Mouse (Mus musculus) erythroblast, embryonic 14.5 days (primary cell): Measurements from ENCODE around the gene Xbp1. TPM values are rescaled to one million over a fixed set of nuclear protein-coding genes. Genes with fewer than 3 reads are reported as not detected.
"Not testable (repeated sequence)": the region's sequence is repeated elsewhere in the genome, so short reads cannot be mapped to it uniquely, and the experiment has no call there.

Experiments used
- H3K27me3 ChIP-seq: 2 replicates; pipeline ENCODE4 v1.6.1; 2012; ENCODE audit warnings: inconsistent platforms; ENCODE audit not compliant: control insufficient read depth
- H3K36me3 ChIP-seq: 2 replicates; pipeline ENCODE4 v1.6.1; 2012; ENCODE audit warnings: mild to moderate bottlenecking, inconsistent platforms; ENCODE audit not compliant: control insufficient read depth
- H3K4me1 ChIP-seq: 2 replicates; pipeline ENCODE4 v1.6.1; 2012; ENCODE audit warnings: inconsistent platforms; ENCODE audit not compliant: control insufficient read depth
- H3K4me3 ChIP-seq: replicated peaks from 2 replicates; pipeline ENCODE3; 2012; ENCODE audit warnings: moderate library complexity, mild to moderate bottlenecking, inconsistent platforms
- H3K9me3 ChIP-seq: 2 replicates; pipeline ENCODE4 v1.6.1; 2012; ENCODE audit warnings: low read length, inconsistent platforms, mixed read lengths; ENCODE audit not compliant: control insufficient read depth
- GATA1 ChIP-seq: IDR thresholded peaks from 2 replicates; pipeline ENCODE4 v1.6.1; 2012; ENCODE audit warnings: low read length, inconsistent platforms, mixed read lengths
- TAL1 ChIP-seq: IDR thresholded peaks from 3 replicates; pipeline ENCODE4 v1.6.1; 2012; ENCODE audit warnings: low read length, inconsistent platforms, mixed read lengths
- polyA plus RNA-seq: library from polyadenylated mRNA; stranded (reverse); fragments of >175 nt; gene quantifications from 2 replicates; pipeline ENCODE4 v1.2.3, GENCODE M21; 2012

The Xbp1 gene
- polyA plus RNA-seq = 0.70 and 1.1 TPM in 2 replicates

DNA sequence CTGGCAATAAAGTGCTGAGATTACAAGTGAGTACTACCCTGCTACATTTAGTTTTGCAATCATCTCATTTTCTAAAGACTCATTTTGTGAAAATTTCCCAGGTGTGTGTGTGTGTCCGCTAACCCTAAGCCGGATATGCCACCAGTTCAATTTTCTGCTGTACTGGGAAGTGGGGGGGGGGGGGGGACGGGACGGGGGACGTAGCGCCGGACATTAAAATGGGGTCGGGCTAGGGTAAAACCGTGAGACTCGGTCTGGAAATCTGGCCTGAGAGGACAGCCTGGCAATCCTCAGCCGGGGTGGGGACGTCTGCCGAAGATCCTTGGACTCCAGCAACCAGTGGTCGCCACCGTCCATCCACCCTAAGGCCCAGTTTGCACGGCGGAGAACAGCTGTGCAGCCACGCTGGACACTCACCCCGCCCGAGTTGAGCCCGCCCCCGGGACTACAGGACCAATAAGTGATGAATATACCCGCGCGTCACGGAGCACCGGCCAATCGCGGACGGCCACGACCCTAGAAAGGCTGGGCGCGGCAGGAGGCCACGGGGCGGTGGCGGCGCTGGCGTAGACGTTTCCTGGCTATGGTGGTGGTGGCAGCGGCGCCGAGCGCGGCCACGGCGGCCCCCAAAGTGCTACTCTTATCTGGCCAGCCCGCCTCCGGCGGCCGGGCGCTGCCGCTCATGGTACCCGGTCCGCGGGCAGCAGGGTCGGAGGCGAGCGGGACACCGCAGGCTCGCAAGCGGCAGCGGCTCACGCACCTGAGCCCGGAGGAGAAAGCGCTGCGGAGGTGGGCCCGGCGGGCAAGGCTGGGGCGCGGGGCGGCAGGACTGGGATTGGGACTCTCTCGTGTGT lies at the start of gene Xbp1:
Gene Xbp1 (plus strand): TSS at position 248 of the 854 bp plus-strand sequence.
- Histone ChIP-seq H3K9me3 (no peaks in the 10 kb centered on the region), H3K4me1 (peaks cover 35% of the 10 kb centered on the region), H3K4me3 (peak within 1 kb of the TSS; percentile 93), H3K36me3 (peaks cover 34% of the 10 kb centered on the region), H3K27me3 (no peaks in the 10 kb centered on the region)
- no peak for TF ChIP-seq GATA1
- no peak for TF ChIP-seq TAL1

DNA sequence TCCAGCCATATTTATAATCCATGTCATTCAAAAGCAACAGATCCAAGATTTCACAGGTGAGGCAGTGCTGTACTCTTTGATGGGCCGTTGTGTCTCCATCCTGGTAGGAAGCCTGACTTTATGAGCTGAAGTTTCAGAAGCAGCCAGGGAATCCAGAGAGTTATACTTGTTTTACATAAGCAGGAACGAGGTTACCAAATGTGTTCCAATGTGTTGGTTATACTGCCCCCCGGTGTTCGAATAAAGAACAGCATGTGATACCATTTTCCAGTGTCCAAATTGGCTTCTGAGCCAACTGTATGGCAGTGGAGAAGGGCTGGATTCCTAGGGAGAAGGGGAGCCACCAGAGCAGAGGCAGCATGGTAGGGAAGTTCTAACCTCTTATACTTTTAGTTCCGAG lies 46.3 kb upstream of the Xbp1 start:
- Histone ChIP-seq H3K9me3 (peaks cover 6% of the 10 kb centered on the region; the same call in 1 of the 2 replicates), H3K4me3 (no peak overlapping the region), H3K36me3 (no peaks in the 10 kb centered on the region), H3K27me3 (no peaks in the 10 kb centered on the region), H3K4me1 (no peaks in the 10 kb centered on the region)
- TF ChIP-seq GATA1 (no peak), TAL1 (no peak)

DNA sequence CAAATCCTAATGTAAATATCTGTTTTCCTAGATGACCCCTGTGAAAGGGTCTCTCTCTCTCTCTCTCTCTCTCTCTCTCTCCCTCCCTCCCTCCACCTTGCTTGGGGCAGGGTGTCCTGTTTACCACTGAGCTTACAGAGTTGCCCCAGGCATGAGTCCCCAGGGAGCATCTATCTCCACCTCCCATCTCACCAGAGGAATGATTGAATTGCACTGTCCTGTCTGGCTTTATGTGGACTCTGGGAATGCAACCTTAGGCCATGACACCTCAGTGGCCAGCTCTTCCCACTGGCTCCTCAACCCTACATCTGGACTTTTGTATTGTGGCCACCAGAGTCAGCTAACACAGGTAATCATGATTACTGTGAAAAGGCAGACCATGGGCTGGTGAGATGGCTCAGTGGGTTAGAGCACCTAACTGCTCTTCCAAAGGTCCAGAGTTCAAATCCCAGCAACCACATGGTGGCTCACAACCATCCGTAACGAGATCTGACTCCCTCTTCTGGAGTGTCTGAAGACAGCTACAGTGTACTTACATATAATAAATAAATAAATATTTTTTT lies 44.8 kb upstream of the Xbp1 start:
- H3K9me3 ChIP-seq, H3K4me1 ChIP-seq, H3K4me3 ChIP-seq, H3K27me3 ChIP-seq, H3K36me3 ChIP-seq: not testable (repeated sequence)

DNA sequence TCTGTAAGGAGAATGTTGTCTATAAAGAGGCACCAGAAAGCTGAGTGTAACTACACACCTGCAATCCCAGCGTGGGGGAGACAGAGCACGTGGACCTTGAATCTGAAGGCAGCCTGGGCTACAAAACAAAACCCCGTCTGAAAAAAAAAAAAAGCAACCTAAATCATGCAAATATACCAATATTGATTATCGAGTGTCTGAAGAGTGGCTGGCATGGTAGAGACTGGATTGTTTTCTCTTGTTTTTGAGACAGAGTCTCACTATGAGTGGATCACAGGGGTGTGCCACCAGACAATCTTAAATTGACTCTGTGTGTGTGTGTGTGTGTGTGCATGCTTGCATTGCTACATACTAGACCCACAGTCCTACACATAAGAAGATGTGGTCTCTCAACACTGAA lies 43.7 kb upstream of the Xbp1 start:
- Histone ChIP-seq H3K4me3 (no peak overlapping the region), H3K27me3 (no peaks in the 10 kb centered on the region), H3K36me3 (no peaks in the 10 kb centered on the region), H3K4me1 (no peaks in the 10 kb centered on the region), H3K9me3 (no peaks in the 10 kb centered on the region)
- TF ChIP-seq GATA1 = no peak
- TF ChIP-seq TAL1 = no peak

DNA sequence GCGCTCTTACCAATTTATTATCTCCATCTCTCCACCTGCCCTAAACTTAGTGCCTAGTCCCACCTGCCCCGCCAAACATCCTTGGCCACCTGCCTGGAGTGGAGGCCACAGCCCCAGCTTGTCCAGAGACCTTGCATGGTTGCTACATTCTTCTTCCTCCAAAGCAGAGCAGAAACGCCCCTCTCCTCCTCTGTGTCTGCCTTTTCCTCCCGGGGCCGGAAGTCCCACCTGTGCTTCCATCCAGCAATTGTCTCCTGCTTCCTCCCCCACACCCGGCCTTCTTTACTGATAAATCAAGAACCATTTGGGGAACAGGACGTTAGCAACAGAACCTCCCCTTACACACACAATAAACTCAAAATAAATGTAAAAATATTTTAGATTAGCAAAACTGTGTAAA lies 42.3 kb upstream of the Xbp1 start:
- TF ChIP-seq GATA1 = no peak
- no peak for TF ChIP-seq TAL1
- Histone ChIP-seq H3K4me1 (no peaks in the 10 kb centered on the region), H3K36me3 (no peaks in the 10 kb centered on the region), H3K9me3 (no peaks in the 10 kb centered on the region), H3K27me3 (no peaks in the 10 kb centered on the region), H3K4me3 (no peak overlapping the region)

DNA sequence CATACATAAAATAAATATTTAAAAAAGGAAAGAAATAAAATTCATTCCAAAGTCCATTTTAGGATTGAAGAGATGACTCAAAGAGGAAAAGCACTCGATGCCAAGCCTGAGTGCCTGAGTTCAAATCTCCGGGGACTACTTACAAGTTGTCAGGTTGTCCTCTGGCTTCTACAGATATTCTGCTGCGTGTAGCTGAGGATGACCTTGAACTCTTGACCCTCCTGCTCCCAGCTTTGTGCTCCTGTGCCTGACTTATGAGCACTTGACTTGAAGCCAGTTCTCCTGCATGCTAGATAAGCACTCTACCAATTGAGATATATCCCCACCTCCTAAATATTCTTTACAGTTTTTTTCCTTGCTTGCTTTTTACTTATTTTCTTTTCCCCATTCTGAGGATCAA lies 41.6 kb upstream of the Xbp1 start:
- TF ChIP-seq GATA1 (no peak), TAL1 (no peak)
- H3K27me3 ChIP-seq = no peaks in the 10 kb centered on the region
- no peaks in the 10 kb centered on the region for H3K4me1 ChIP-seq
- H3K36me3 ChIP-seq = no peaks in the 10 kb centered on the region
- H3K9me3 ChIP-seq = no peaks in the 10 kb centered on the region
- H3K4me3 ChIP-seq = no peak overlapping the region

DNA sequence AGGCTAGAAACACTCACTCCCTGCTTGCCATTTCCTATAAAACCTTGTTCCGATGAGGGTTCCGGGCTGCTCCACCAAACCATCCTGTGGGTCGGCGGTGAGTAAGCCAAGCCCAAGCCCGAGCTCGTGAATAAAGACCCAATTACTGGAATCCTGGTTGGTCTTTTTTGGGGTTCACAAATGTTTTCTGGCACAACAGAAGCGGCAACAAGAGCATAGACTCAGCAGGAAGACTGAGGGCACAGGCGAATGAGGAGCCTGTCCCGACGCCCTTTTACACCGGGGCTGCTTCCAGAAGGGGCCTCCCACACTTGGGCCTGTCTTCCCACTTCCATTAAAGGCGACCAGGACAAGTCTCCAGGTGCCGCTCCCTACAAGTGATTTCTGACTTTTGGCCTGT lies 37.9 kb upstream of the Xbp1 start:
- no peak overlapping the region for H3K4me3 ChIP-seq
- H3K27me3 ChIP-seq = no peaks in the 10 kb centered on the region
- TF ChIP-seq TAL1 = no peak
- TF ChIP-seq GATA1 = no peak
- H3K36me3 ChIP-seq = no peaks in the 10 kb centered on the region
- peaks cover 9% of the 10 kb centered on the region for H3K4me1 ChIP-seq
- H3K9me3 ChIP-seq = no peaks in the 10 kb centered on the region

DNA sequence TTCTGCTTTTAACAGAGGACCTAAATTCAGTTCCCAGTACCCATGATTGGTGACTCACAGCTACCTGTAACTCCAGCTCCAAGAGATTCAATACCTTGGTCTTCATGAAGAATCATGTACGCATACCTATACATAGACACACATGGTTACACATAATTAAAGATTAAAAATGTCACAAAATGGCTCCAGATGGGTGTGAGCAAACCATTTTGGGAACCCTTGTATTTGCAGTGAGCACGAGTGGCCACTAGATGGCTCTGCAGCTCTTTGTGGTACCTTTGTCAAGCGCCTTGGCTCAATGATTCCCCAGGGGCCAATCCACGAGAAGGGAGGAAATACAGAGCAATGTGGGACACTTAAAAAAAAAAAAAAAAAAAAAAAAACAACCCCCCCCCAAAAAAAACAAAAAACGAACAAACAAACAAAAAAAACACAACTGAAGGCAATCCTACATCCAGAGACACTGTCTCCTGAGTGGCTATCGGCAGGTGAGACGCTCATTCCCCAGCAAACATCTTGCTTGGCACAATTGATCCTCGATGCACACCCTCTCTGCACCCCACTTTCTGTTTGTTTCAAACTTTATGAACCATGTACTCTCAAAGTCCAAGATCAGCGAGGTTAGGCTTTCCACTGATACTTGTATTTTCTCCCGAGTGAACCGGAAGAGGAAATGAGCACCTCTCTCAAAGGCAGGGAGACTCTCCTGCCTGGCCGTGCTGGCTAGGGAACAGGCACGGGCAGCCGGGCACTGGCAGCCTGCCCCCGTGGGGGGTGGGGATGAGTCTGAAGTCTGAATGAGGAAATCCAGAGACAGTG lies 35.1 kb upstream of the Xbp1 start:
- H3K36me3 ChIP-seq = no peaks in the 10 kb centered on the region
- H3K4me3 ChIP-seq = peak overlapping the region; percentile 62
- TF ChIP-seq TAL1 (no peak), GATA1 (no peak)
- peaks cover 9% of the 10 kb centered on the region for H3K4me1 ChIP-seq
- no peaks in the 10 kb centered on the region for H3K9me3 ChIP-seq
- H3K27me3 ChIP-seq = no peaks in the 10 kb centered on the region

DNA sequence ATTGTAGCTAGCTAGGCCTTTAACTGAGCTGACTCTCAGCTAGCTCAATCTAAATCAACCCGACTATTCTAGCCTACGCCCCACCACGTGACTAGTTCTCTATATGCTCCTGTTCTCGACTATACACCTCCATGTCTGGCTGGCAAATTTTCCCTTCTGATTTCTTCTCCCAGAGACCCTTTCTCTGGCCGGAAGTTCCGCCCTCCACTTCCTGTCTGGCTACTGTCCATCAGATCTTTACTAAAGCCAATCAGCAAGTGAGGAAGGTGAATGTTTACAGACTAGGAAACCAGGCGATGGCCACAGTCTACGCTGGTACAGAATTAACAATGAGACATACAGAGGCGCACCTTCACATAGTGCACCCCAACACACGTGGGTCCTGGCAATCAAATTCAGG lies 31.0 kb upstream of the Xbp1 start:
- H3K4me1 ChIP-seq, H3K4me3 ChIP-seq, H3K27me3 ChIP-seq, H3K36me3 ChIP-seq, H3K9me3 ChIP-seq: not testable (repeated sequence)
